Mouse (Mus musculus): Measurements from ENCODE around the gene Tubgcp5.

The Tubgcp5 gene

GRCm38 (mm10) chr7:55855597-55855996 is 61.6 kb downstream of the Tubgcp5 start:
- DNase-seq: no peak

- no peak for DNase-seq
These were observed 62.8 kb downstream of the Tubgcp5 start for GRCm38 (mm10) chr7:55856741-55857140.

- DNase-seq: no peak
These were observed 63.8 kb downstream of the Tubgcp5 start for GRCm38 (mm10) chr7:55857729-55858128.

- no peak for DNase-seq
These were observed 65.0 kb downstream of the Tubgcp5 start for GRCm38 (mm10) chr7:55858836-55859517.

GRCm38 (mm10) chr7:55859518-55859872 is 65.5 kb downstream of the Tubgcp5 start:
- no peak for DNase-seq

- no peak for DNase-seq
These were observed 66.0 kb downstream of the Tubgcp5 start for GRCm38 (mm10) chr7:55859956-55860355.

- DNase-seq: no peak
These were observed 67.2 kb downstream of the Tubgcp5 start for GRCm38 (mm10) chr7:55861175-55861574.

- DNase-seq: no peak
These were observed 71.1 kb downstream of the Tubgcp5 start for GRCm38 (mm10) chr7:55865044-55865443.

- no peak for DNase-seq
These were observed 71.9 kb downstream of the Tubgcp5 start for GRCm38 (mm10) chr7:55865750-55866416.

- no peak for DNase-seq
These were observed 74.3 kb downstream of the Tubgcp5 start for GRCm38 (mm10) chr7:55868247-55868646.

GRCm38 (mm10) chr7:55869220-55869619 is 75.3 kb downstream of the Tubgcp5 start:
- no peak for DNase-seq

GRCm38 (mm10) chr7:55870340-55871020 is 76.5 kb downstream of the Tubgcp5 start:
- DNase-seq: no peak

- no peak for DNase-seq
These were observed 77.5 kb downstream of the Tubgcp5 start for GRCm38 (mm10) chr7:55871476-55871875.

- DNase-seq: no peak
These were observed 80.7 kb downstream of the Tubgcp5 start for GRCm38 (mm10) chr7:55874703-55875102.

GRCm38 (mm10) chr7:55877721-55878120 is 83.8 kb downstream of the Tubgcp5 start:
- DNase-seq: no peak

GRCm38 (mm10) chr7:55880882-55881281 is 86.9 kb downstream of the Tubgcp5 start:
- DNase-seq: no peak
